Mouse (Mus musculus): ENCODE measurements around the gene Angptl2.

Angptl2 gene
- long read RNA-seq, experiment 1, partial matches to known transcripts = 0 of 3 reads
- long read RNA-seq, experiment 1, other reads (novel, unspliced or antisense) = 0 of 3 reads
- long read RNA-seq, experiment 2, partial matches to known transcripts = 3 of 6 reads
- long read RNA-seq, experiment 2, other reads (novel, unspliced or antisense) = 1 of 6 reads

- intact Hi-C loops (cut with DNase I) = loop anchor here (5.0 kb wide), 1 partner anchor 131 kb away; no protein-coding TSS in a partner anchor
Observed at GRCm38 (mm10) chr2:33215700-33216509, at the start of gene Angptl2. Gene Angptl2 (plus strand): TSS chr2:33216069.

GRCm38 (mm10) chr2:33167060-33167459 is 48.8 kb upstream of the Angptl2 start:
- intact Hi-C loops (cut with DNase I) = no loop called here

GRCm38 (mm10) chr2:33169445-33169844 is 46.4 kb upstream of the Angptl2 start:
- intact Hi-C loops (cut with DNase I) = no loop called here

DNA sequence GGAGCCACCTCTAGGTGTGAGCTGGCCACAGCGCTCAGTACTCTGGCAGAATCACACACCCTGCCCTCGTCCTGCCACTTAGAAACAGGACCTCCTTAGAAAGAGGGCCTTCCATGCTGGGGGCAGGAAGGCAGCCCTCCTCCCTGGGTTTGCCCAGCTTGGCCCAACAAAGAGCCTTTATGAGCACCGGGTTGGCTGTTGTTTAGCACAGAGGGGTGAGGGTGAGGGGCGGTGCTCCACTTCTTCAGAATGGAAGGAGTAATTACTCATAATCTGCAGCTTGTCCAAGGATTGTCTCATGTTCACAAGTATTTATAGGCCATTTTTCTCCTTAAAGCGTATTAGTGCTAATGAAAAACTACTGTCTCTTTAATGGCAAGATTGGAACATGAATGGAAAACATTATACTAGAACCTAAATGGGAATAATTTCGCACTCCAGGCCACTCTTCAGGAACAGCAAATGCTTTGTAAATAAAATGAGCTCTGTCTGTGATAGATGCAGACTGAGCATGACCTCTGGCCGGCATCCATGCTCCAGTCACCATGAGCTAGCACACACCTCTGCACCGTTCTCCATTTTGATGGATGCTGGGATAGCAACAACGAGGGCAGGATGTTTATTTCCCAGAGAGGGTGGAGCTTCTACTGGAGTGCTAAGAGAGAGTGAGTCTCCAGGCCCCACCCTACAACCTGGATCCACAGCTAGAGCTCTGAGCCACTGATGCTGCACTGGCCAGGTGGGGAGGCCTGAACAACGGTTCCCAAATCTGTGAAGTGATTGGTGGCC is 44.9 kb upstream of the Angptl2 start:
- intact Hi-C loops (cut with DNase I) = no loop called here

DNA sequence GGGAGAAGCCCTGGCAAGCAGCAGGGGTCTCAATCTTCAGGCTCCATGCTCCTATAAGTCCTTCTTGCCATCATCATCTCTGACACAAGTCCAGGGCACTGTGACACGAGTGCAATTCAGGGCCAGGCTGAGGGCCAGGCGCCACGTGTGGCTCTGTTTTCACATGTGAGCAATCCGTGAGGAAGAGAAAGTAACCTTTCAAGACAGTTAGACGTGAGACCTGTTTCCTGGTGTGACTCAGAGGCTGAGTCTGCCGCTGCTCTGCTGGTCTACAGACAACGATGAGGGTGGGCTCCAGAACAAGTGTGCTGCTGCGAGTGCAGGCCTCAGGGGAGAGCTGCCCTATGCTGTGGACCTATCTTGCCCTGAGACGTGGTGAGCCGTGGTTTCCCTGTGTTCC is 42.7 kb upstream of the Angptl2 start:
- intact Hi-C loops (cut with DNase I) = no loop called here

DNA sequence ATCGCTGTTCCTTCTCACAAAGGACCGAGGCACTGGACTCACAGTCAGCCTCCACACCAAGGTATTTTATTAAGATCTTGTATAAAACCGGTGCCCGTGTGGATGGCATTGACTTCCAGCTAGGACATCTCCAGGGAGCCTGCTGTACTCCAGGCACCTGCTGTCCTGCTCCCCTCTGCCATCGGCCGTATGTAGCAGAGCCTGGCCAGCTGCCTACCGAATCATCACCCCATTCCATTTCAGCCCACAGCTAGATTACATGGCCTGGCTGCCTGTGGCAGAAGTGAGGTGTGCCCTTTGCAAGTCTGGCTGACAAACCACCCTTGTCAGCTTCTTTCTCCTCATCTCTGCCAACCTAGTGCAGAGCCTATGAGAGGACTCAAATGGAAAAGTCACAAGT is 42.2 kb upstream of the Angptl2 start:
- intact Hi-C loops (cut with DNase I) = no loop called here

- intact Hi-C loops (cut with DNase I) = no loop called here
Observed at GRCm38 (mm10) chr2:33176516-33176915, 39.4 kb upstream of the Angptl2 start.

DNA sequence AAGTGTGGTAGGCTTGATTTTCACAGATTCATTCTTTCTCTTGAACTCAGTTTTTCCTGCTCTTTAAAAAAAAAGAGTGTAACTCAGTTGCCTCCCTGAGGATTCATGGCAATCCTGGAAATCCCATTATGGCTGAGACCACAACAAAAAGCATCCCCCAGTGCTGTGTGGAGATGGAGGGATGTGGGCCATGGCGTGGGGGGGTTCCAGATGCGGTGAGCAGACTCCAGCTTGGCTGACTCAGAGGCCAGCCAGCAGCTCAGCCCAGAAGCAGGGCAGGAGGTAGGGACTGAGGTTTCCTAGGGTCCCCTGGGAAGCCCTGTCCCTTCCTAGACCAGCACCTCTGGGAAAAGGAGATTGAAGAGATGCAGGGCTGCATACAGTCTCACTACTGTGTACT is 38.9 kb upstream of the Angptl2 start:
- intact Hi-C loops (cut with DNase I) = no loop called here

DNA sequence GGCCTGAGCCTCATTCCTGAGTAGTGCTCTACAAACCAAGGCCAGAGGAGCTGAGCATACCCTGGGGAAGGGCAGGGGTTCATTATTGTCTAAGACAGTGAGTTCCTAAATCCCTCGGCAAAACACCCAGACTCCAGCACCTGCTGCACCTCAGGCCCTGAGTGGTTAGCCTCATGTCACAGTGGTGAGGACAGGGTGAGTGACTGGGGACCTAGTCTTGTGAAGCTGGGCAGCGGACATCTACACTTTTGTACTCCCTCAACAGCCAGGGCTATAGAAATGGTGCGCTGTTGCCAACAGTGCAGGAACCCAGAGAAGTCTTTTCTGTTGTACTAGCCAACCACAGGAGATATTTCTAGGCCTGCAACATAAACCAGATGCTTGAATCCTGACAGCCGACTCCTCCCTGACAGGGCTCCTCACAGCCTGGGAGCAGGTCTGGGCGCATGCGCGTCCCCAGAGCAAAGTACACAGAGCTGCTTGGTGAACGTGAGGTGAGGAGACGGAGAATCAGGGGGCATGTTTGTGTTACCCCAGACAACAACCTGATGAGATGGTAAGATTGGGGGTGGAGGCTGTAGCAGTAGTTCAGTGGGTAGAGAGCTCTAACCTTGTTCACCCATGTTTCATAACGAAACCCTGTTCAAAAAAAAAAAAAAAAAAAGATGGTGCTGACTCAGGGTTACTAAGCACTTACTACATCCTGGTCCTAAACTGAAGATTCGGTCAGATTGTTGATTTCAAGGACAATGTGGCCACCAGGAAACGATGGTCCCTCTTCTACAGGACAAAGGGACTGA is 38.2 kb upstream of the Angptl2 start:
- intact Hi-C loops (cut with DNase I) = no loop called here

GRCm38 (mm10) chr2:33178243-33178932 is 37.5 kb upstream of the Angptl2 start:
- intact Hi-C loops (cut with DNase I) = no loop called here

GRCm38 (mm10) chr2:33179171-33179929 is 36.5 kb upstream of the Angptl2 start:
- intact Hi-C loops (cut with DNase I) = no loop called here

DNA sequence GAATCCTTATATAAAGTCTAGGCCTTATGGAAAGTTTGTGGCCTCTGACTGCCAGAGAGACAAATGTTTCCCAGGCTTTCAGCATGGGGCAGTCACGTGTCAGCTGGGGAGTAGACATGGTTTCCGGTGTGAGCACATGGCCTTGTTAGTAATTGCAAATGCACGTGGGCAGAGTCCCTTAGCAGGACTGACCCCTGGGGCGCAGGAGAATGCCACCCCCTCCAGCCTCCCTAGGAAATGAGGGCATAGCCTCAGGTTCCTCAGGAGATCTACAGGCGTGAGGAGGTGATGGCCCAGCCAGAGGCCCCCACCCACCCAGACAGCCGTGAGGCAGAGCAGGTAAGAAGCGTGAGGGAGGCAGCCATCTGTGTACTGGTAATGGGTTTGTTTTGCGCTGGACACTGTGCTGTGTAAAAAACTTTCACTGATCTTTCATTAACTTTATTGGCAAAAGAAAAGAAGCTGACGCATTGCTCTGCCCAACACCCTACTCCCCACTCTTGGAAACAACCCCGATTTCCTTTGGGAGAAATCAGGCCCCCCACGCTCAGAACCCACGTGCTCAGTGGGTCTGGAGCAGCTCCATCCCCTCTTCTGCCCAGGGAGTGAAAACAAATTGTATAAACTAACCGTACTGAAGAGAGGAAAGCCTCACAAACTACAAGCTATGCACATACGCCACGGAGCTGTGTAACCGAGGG is 35.8 kb upstream of the Angptl2 start:
- intact Hi-C loops (cut with DNase I) = no loop called here

DNA sequence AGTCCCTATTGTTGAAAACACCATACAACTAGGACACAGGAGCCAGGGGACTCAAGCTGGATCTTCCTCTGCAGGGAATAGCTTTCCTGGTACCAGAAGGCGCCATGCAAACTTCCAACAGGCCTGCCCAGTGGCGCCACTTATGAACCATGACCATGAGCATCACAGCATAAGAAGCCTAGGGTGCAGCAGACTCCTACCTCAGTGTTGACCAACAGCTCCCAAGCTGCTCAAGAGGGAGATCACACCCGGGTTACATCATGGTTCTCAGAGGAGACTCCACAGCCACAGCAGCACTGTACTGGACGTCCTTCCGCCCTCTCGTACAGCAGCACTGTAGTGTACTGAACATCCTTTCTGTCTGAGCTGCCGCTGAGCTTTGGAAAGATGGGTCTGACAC is 32.5 kb upstream of the Angptl2 start:
- intact Hi-C loops (cut with DNase I) = no loop called here

- intact Hi-C loops (cut with DNase I) = no loop called here
Observed at GRCm38 (mm10) chr2:33184641-33185040, 31.2 kb upstream of the Angptl2 start.

DNA sequence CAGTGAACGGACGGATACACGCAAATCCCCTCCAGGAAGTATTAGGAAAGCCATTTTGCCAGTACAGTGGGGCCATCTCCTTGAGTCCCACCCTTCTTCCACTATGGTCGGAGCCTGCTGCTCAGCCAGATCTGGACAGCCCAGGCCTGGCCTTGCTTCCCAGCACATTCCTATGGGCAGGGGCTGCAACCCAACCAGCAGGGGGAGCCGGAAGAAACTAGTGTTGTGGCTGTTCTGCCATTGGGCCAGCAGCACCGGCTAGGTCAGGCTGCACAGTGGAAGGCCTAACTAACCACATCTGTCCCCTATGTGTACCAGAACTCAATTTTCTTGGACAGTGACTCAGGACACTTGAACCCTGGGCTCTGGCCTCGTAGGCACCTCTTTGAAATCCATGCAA is 30.6 kb upstream of the Angptl2 start:
- intact Hi-C loops (cut with DNase I) = no loop called here

GRCm38 (mm10) chr2:33186505-33186904 is 29.4 kb upstream of the Angptl2 start:
- intact Hi-C loops (cut with DNase I) = no loop called here

DNA sequence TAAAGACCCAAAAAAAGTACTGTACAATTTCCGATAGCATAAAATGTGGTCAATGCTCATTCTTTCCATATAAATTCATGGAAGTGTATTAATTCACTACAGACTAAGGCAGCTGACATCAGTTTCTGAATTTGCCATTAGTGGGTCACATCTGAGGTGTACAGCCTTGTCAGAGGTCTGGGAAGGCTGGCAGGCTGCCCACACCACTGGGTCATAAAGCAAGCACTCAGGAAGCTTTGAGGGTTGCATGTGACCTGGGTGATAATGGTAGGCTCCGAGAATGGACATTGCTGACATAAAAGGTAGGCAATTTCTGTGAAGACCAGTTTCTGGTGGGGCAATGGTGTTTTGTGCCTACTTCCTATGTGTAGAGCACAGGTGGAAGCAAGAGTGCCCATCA is 28.0 kb upstream of the Angptl2 start:
- intact Hi-C loops (cut with DNase I) = no loop called here

DNA sequence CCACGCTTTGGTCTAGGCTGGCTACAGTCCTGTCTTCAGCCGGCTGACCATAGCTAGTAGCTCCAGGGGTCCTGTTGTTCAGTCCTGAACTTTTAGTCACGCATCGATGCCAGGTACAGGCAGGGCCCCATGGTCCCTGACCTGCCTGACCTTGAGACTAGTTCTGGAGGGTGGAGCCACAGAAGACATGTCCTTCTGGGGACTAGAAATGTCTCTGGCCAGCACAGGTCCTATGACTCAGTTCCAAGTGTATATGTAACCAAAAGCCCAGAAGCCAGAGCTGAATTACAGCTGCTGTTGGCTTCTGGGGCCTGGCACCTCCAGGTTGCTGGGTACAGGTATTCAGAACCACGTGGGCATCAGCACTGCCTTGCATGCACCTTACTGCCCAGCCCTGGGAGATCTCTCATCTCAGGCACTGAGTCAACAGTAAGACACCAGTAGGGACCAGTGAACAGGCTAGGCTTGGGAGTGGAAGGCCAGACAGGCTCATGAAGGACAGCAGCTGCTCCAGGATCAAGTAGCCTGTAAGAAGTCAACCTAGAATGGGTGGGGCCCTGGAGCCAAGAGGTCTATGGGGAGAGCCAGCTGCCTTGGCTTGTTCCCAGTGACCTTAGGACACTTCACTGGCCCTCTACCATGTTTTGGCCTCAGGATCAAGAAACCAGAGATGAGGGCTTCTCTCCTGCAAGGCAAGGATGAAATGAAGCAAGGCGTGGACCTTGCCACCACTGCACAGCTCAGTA is 26.8 kb upstream of the Angptl2 start:
- intact Hi-C loops (cut with DNase I) = no loop called here

DNA sequence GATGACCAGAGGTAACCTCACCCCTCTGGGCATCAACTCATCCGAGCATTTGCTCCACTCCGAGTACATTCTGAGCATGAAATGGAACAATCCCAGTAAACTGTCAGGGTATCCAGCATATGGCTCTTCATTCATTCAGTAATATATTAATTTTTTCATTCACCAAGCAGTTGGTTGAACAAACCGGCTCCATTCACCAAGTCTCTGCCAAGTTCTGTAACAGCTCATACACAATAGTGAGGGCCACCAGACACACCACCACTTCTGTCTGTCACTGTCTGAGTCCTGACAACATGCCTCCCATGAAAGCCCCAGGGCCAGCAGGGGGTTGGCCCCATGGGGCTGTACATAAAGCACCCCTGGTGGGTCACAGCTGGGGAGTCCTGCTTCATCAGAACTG is 25.9 kb upstream of the Angptl2 start:
- intact Hi-C loops (cut with DNase I) = no loop called here

Data from adrenal gland (tissue).